Mouse (Mus musculus) heart, postnatal 0 days (tissue): ENCODE measurements around the gene Bcat2.

Experiments used
- CTCF ChIP-seq: IDR thresholded peaks from 2 replicates; pipeline ENCODE4 v1.5.1; 2016; ENCODE audit warnings: antibody characterized with exemption, control low read depth, low read depth
- EP300 ChIP-seq: IDR thresholded peaks from 2 replicates; pipeline ENCODE4 v1.6.1; 2016; ENCODE audit warnings: antibody characterized with exemption, low read depth

- TF ChIP-seq CTCF (no peak), EP300 (0 out of 2 replicates have a peak, but pooled peaks have one; percentile 55)
Measured at GRCm38 (mm10) chr7:45627261-45627660, 57.3 kb downstream of the Bcat2 start, which contains the start of gene Rasip1.
